Mouse (Mus musculus) heart, postnatal 0 days (tissue): ENCODE results near the gene Fbxo47.

Experiments
- CTCF ChIP-seq: IDR thresholded peaks from 2 replicates; pipeline ENCODE4 v1.5.1; 2016; ENCODE audit warnings: antibody characterized with exemption, control low read depth, low read depth
- EP300 ChIP-seq: IDR thresholded peaks from 2 replicates; pipeline ENCODE4 v1.6.1; 2016; ENCODE audit warnings: antibody characterized with exemption, low read depth

DNA sequence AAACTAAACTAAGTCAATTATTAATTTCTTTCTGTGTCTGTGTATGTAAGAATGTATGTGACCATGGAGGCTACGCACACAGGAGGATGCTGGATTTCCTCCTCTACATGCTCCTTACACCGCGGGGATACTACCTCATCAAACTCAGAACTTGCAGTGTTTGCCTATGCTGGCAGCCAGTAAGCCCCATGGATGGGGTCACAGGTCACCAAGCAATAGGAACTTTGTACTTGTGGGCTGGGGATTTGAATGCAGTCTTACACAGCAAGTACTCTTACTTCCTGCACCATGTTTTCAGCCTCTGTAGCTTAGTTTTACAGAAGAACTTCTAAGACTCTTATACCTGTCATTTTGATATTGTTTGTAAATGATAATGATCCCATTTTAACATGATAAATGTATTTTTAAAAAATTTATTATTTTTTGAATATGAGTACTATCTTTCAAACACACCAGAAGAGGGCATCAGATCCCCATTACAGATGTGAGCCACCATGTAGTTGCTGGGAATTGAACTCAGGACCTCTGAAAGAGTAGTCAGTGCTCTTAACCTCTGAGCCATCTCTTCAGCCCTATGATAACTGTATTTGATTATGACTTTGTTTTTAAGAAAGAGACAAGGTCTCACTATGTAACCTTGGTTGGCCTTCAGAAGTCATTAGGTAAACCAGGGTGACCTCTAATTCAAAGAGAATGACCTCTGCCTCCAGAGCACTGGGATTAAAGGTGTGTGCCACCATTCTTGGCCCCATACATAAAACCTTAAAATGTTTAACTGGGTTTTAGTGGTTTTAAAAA is 17.7 kb downstream of the Fbxo47 start:
- no peak for TF ChIP-seq CTCF
- no peak for TF ChIP-seq EP300
